Mouse (Mus musculus): ENCODE measurements around the gene Mprip.

- TF ChIP-seq POLR2A (IDR thresholded peaks at IDR 0.05; ENCODE audit: extremely low read depth, insufficient read depth, low read length) (no peak), CTCF (IDR thresholded peaks at IDR 0.05; ENCODE audit: extremely low read depth, insufficient read depth, low read length) (no peak)
Measured at GRCm38 (mm10) chr11:59662877-59663775, 2.0 kb downstream of the Mprip start.
